Mouse (Mus musculus) midbrain, embryonic 14.5 days (tissue): ENCODE measurements around the gene Slc34a3. TPM values are rescaled to one million over a fixed set of nuclear protein-coding genes. Genes with fewer than 3 reads are reported as not detected.
A peak's percentile ranks its signal among the peaks of the same experiment; 100 is the strongest.

ENCODE experiments used
- ATAC-seq: fragments of 200-750 bp; cut with Nextera tagmentation; 2 replicates; pipeline ENCODE4 v1.8.0; 2017; ENCODE audit warnings: moderate number of reproducible peaks, moderate library complexity; ENCODE audit not compliant: low FRiP score, low TSS enrichment
- DNase-seq: peaks from one replicate; pipeline ENCODE4 v3.0.0-alpha.2; 2015
- H3K27ac ChIP-seq: fragments of 300-500 bp; sonication (generic); replicated peaks from 2 replicates; pipeline ENCODE4 v1.5.1; 2014; ENCODE audit warnings: mild to moderate bottlenecking, low read depth, low read length, moderate library complexity
- H3K27me3 ChIP-seq: fragments of 300-500 bp; sonication (generic); 2 replicates; pipeline ENCODE4 v1.6.1; 2014; ENCODE audit warnings: low read length, control low read depth, mixed read lengths; ENCODE audit not compliant: control insufficient read depth, insufficient read depth
- H3K36me3 ChIP-seq: fragments of 300-500 bp; sonication (generic); 2 replicates; pipeline ENCODE4 v1.6.1; 2014; ENCODE audit warnings: low read length, control low read depth; ENCODE audit not compliant: control insufficient read depth, insufficient read depth
- H3K4me1 ChIP-seq: fragments of 300-500 bp; sonication (generic); 2 replicates; pipeline ENCODE4 v1.6.1; 2014; ENCODE audit warnings: mild to moderate bottlenecking, antibody characterized with exemption, low read length, control low read depth; ENCODE audit not compliant: control insufficient read depth, insufficient read depth
- H3K4me2 ChIP-seq: fragments of 300-500 bp; sonication (generic); 2 replicates; pipeline ENCODE4 v1.6.1; 2014; ENCODE audit warnings: mild to moderate bottlenecking, low read length, moderate library complexity
- H3K4me3 ChIP-seq: fragments of 300-500 bp; sonication (generic); replicated peaks from 2 replicates; pipeline ENCODE4 v1.5.1; 2014; ENCODE audit warnings: low read depth, low read length
- H3K9ac ChIP-seq: fragments of 300-500 bp; sonication (generic); replicated peaks from 2 replicates; pipeline ENCODE4 v1.6.1; 2014; ENCODE audit warnings: mild to moderate bottlenecking, low read length, moderate library complexity
- H3K9me3 ChIP-seq: fragments of 300-500 bp; sonication (generic); 2 replicates; pipeline ENCODE4 v1.6.1; 2016; ENCODE audit warnings: low read length, control low read depth, mixed read lengths; ENCODE audit not compliant: control insufficient read depth
- WGBS: fragments of 180-500 bp; shearing (Covaris S2); extraction: QIAGEN DNeasy Blood & Tissue Kit; methylation state at CpG from one replicate; pipeline ENCODE4 v1.1.7; 2014; 5-methylcytosine and 5-hydroxymethylcytosine counted together
- polyA plus RNA-seq: library from polyadenylated mRNA; unstranded; fragments of >200 nt; fragmentation: Nextera tagmentation; extraction: Ambion mirVana; gene quantifications from 2 replicates; pipeline ENCODE4 v1.2.1, GENCODE M21; 2014

Gene Slc34a3
- not detected in 2 replicates for polyA plus RNA-seq

DNA sequence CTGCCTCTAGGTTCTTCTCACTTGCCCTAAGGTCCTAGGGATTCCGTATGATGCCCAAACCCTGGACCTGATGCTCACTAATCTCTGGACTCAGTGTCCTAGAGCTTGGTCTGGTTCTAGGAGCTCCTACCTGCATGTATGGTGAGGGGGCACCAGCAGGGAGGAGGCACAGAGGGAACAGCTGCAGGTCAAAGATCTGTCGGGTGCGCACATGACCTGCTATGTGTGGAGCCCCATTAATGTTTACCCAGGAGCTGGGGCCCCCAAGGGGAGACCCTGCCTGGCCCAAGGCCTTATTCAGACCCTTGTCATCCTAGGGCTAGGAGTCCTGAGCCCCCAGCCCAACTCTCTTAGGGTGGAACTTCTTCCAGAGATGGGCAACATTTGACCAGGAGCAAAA lies at the start of gene Slc34a3:
Gene Slc34a3 (minus strand): TSS at position 315 of the 400 bp plus-strand sequence.
- ATAC-seq (no peak), DNase-seq (no peak)
- 89% methylated on average over 3 of the region's 3 CpGs for WGBS

DNA sequence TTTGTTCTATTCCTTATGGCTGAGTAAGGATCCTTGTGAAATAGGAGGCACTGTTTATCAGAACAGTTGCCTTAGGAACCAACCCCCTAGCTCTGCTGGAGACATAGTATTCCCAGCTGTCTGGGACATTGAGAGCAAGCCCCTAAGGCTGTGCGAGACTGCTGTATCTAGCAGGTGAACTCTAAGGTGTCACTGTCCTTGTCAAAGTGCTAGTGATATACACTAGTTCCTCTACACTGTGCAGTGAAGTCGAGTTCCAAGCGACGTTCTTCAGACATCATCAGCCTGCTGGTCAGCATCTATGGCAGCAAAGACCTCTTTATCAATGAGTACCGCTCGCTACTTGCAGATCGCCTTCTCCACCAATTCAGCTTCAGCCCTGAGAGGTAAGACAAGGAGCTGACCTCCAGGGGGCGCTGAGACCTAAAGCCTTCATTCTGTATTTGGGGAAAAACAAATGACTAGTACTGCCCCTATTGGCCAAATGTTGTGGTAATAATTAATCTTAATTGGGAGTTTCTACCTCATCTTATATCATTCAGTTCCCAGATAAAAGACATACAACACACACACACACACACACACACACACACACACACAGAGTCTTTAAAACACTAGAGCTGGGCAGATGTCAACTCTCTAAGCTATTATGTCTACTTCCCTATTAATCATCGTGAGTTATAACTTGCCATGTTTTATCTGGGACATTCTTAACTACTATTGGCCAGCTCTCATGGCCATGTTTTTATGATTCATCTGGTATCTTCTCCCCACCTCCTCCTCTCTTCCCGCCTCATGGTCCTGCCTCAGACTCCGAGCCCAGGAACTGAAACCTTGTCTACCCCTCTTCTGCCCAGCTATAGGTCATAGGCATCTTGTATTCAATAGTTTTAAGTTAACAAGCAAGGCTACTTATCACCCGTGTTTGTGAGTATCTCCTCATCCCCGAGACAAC lies 45.0 kb upstream of the Slc34a3 start:
- H3K27ac ChIP-seq, result no peak overlapping the region
- peak; percentile 90 for DNase-seq
- H3K27me3 ChIP-seq, result no peaks in the 10 kb centered on the region
- no peaks in the 10 kb centered on the region for H3K4me1 ChIP-seq
- ATAC-seq, result no peak
- WGBS, result 61% methylated on average over 13 of the region's 13 CpGs
- peaks cover 94% of the 10 kb centered on the region for H3K36me3 ChIP-seq
- no peak overlapping the region for H3K4me2 ChIP-seq
- no peaks in the 10 kb centered on the region for H3K9me3 ChIP-seq
- H3K9ac ChIP-seq, result no peak overlapping the region
- no peak overlapping the region for H3K4me3 ChIP-seq

More for the DNA sequence above, at the start of gene Slc34a3:
- Histone ChIP-seq H3K9ac (no peak within 1 kb of the TSS), H3K4me1 (no peaks in the 10 kb centered on the region), H3K27me3 (no peaks in the 10 kb centered on the region), H3K9me3 (no peaks in the 10 kb centered on the region), H3K4me3 (no peak within 1 kb of the TSS), H3K27ac (no peak within 1 kb of the TSS), H3K36me3 (no peaks in the 10 kb centered on the region), H3K4me2 (no peak within 1 kb of the TSS)

DNA sequence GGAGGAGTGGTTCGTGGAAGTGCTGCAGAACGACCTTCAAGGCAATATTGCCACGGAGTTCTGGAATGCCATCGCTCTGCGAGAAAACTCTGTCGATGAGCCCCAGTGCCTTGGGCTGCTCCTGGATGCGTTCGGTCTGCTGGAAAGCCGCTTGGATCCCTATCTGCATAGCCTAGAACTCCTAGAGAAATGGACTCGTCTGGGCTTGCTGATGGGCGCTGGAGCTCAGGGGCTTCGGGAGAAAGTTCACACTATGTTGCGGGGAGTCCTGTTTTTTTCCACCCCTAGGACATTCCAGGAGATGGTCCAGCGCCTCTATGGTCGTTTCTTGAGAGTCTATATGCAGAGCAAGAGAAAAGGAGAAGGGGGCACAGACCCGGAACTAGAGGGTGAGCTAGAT lies 38.8 kb upstream of the Slc34a3 start:
- peak overlapping the region; percentile 98 for H3K4me2 ChIP-seq
- peaks cover 71% of the 10 kb centered on the region for H3K36me3 ChIP-seq
- no peak for DNase-seq
- WGBS, result 39% methylated on average over 16 of the region's 16 CpGs
- ATAC-seq, result no peak
- H3K27me3 ChIP-seq, result no peaks in the 10 kb centered on the region
- H3K9ac ChIP-seq, result peak overlapping the region; percentile 82
- peaks cover 23% of the 10 kb centered on the region for H3K4me1 ChIP-seq
- H3K27ac ChIP-seq, result no peak overlapping the region
- H3K4me3 ChIP-seq, result peak overlapping the region; percentile 83
- no peaks in the 10 kb centered on the region for H3K9me3 ChIP-seq

DNA sequence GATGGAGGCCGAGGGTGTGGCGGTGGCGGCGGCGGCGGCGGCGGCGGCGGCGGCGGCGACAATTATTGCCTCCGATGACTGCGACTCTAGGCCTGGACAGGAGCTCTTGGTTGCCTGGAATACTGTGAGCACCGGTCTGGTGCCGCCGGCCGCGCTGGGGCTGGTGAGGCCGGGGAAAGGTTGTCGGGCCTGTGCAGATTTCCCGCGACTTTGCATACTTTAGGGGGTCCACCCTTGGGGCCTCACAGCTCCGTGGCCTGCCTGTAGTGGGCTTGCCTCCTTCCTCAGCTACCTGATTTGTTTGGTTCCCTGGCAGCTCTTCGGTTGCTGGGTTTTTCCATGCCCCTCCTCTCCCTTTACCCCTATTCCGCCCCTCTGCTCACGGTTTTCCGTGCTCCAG lies 38.4 kb upstream of the Slc34a3 start:
- Histone ChIP-seq H3K27ac (peak overlapping the region; percentile 83), H3K36me3 (peaks cover 66% of the 10 kb centered on the region), H3K9ac (peak overlapping the region; percentile 82), H3K4me3 (peak overlapping the region; percentile 83), H3K9me3 (no peaks in the 10 kb centered on the region), H3K4me2 (peak overlapping the region; percentile 98), H3K27me3 (no peaks in the 10 kb centered on the region), H3K4me1 (peaks cover 26% of the 10 kb centered on the region)
- peak; percentile 62 for ATAC-seq
- DNase-seq, result no peak
- WGBS, result under 1% methylated on average over 29 of the region's 29 CpGs

GRCm38 (mm10) chr2:25271827-25272511 lies 37.8 kb upstream of the Slc34a3 start, which contains the start of the genes Ssna1 and Anapc2:
Gene Ssna1 (minus strand): TSS chr2:25272438.
Gene Anapc2 (plus strand): TSS chr2:25272478.
- DNase-seq, result peak; percentile 99
- H3K4me2 ChIP-seq, result peak within 1 kb of the TSS; percentile 98
- peak within 1 kb of the TSS; percentile 82 for H3K9ac ChIP-seq
- H3K27ac ChIP-seq, result peak within 1 kb of the TSS; percentile 83
- peaks cover 31% of the 10 kb centered on the region for H3K4me1 ChIP-seq
- ATAC-seq, result peak; percentile 96
- peak within 1 kb of the TSS; percentile 83 for H3K4me3 ChIP-seq
- H3K27me3 ChIP-seq, result no peaks in the 10 kb centered on the region
- H3K9me3 ChIP-seq, result no peaks in the 10 kb centered on the region
- under 1% methylated on average over 55 of the region's 55 CpGs for WGBS
- peaks cover 61% of the 10 kb centered on the region for H3K36me3 ChIP-seq

- H3K27ac ChIP-seq, result no peak overlapping the region
- H3K4me2 ChIP-seq, result no peak overlapping the region
Measured at GRCm38 (mm10) chr2:25267746-25268309, 33.7 kb upstream of the Slc34a3 start.

GRCm38 (mm10) chr2:25267241-25267640 lies 33.1 kb upstream of the Slc34a3 start:
- 0 out of 2 replicates have a peak overlapping the region, but pooled peaks have one; percentile 52 for H3K27ac ChIP-seq
- no peak overlapping the region for H3K4me3 ChIP-seq
- H3K27me3 ChIP-seq, result peaks cover 9% of the 10 kb centered on the region
- H3K4me1 ChIP-seq, result peaks cover 59% of the 10 kb centered on the region
- peak overlapping the region; percentile 100 for H3K4me2 ChIP-seq
- H3K36me3 ChIP-seq, result peaks cover 27% of the 10 kb centered on the region
- H3K9me3 ChIP-seq, result no peaks in the 10 kb centered on the region
- ATAC-seq, result no peak
- H3K9ac ChIP-seq, result peak overlapping the region; percentile 16; the same call in 1 of the 2 replicates
- no peak for DNase-seq

More at GRCm38 (mm10) chr2:25267746-25268309, 33.7 kb upstream of the Slc34a3 start:
- Histone ChIP-seq H3K27me3 (peaks cover 9% of the 10 kb centered on the region), H3K9me3 (no peaks in the 10 kb centered on the region), H3K4me1 (peaks cover 60% of the 10 kb centered on the region), H3K9ac (no peak overlapping the region), H3K4me3 (no peak overlapping the region), H3K36me3 (peaks cover 27% of the 10 kb centered on the region)
- ATAC-seq (no peak), DNase-seq (no peak)
- 78% methylated on average over 4 of the region's 4 CpGs for WGBS

DNA sequence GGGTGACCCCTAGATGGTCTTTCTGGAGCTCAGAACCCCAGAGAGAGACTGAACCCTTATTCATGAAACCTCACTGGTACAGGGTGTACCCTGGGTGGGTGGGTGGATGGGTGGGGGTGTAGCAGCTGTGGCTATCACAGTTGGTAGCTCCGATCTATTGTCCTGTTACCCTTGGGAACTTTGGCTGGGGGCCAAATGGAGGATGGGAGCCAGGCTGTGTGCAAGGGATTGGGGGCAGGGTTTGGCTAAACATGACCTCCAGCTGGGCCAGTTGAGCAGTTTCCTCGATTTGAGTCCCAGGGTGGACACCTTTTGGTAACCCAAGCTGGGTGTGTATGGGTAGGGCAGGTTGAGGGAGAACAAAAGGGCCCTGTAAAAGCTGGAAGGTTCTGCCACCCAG lies 32.6 kb upstream of the Slc34a3 start:
- peak; percentile 35 for DNase-seq
- peaks cover 27% of the 10 kb centered on the region for H3K36me3 ChIP-seq
- peak overlapping the region; percentile 16; the same call in 1 of the 2 replicates for H3K9ac ChIP-seq
- H3K9me3 ChIP-seq, result no peaks in the 10 kb centered on the region
- peaks cover 9% of the 10 kb centered on the region for H3K27me3 ChIP-seq
- peaks cover 59% of the 10 kb centered on the region for H3K4me1 ChIP-seq
- H3K4me3 ChIP-seq, result no peak overlapping the region
- WGBS, result 50% methylated on average over 2 of the region's 2 CpGs
- no peak for ATAC-seq
- peak overlapping the region; percentile 100 for H3K4me2 ChIP-seq
- H3K27ac ChIP-seq, result 0 out of 2 replicates have a peak overlapping the region, but pooled peaks have one; percentile 52
